Mouse (Mus musculus): ENCODE data around the gene Cep68.

Gene Cep68

DNA sequence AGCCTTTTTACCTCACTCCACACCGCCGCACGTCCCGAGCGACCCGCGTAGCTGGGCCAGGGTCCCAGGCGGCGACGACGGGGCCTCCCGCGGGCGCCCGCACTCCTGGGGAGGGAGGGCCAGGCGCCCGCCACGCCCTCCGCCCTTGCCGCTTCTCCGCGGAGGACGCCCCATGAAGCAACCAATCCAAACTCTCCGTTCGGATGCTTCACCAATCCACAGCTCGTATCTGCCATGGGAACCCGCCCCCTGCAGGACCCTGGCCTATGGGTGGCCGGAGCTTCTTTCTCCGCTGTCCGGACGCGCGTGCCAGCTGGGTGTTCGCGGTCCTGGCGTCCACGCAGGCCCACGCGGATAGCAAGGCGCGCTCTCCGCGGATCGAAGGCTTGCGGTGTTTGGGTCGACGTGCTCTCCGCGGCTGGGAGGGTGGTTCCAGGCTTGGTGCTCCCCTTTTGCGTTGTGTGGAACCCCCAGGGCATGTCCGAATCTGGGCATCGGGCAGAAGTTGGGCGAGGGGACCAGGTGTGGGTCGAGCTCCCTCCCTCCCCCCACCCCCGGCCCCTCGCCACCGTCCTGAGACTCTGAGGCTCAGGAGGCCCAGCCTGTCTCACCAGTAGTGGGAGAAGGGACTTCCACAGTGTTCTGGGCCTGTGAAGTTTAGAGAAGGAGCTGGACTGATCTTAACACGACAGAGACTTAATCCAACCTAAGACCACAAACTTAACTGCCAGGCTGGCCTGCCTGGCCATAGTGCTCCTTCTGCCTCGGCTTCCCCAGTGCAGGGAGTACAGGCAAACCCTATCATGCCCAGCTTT lies at the start of gene Cep68:
Gene Cep68 (minus strand): TSS at position 134 of the 815 bp plus-strand sequence.
- CTCF ChIA-PET = interaction anchor here (0.6 to 0.9 kb wide), 2 partner anchors 35 to 53 kb away, joined by 4 to 8 read pairs; no protein-coding TSS in a partner anchor

DNA sequence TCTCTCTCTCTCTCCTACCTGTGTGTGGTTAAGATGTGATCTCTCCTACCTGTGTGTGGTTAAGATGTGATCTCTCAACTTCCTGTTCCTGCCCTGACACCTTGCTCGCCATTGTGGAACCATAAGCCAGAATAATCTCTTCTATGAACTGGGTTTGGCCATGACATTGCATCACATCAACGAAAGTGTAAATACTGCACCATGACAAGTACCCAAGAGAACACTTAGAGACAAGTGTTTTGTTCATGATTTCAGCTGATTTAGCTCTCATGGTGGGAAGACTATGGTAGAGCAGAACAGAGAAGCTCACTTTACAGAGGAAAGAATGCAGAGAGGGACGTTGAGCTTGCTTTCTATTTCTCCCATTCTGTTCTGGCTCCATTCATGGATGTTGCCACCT lies 35.2 kb upstream of the Cep68 start:
- CTCF ChIA-PET = no interaction called here

DNA sequence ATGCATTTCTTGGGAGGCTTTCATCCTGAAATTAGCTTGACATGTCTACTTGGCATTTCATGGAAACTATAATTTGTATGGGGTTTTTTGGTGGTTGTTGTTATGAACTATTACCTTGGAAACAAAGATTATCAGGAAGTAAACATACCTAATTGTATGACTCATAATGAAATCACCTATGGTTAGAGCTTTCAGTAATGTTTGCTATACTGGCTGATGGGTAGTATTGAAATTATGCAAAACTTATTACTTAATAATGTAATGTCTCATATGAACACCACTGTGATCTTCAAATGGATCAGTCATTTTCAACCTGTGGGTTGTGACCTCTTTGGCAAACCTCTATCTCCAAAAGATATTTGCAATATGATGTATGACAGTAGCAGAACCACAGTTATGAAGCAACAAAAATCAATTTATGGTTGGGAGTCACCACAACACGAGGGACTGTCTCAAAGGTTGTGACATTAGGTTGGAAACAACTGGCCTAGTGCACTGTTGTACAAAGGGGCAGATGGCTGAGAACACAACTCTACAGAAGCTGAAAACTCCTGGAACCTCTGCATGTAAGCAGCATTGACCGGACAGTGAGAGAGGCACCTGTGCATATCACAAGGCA lies 33.5 kb upstream of the Cep68 start:
- CTCF ChIA-PET = no interaction called here

DNA sequence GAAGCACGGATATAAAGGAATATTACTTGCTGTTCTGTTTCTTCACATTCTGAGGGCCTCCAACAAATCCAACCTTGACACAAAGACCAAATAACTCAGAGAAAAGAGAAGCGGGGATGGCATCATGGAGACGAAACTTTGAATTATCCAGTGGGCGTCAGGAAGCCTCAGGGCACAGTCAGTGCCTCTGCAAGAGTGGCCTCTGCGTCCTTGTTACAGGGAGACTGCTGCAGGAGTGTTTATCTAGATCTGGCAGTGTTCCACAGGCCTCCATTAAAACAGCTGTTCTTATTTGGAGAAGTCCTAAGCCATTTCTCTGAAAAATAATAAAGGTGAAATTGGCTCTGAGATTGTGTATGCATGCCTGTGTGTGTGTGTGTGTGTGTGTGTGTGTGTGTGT lies 31.8 kb upstream of the Cep68 start:
- CTCF ChIA-PET = no interaction called here

DNA sequence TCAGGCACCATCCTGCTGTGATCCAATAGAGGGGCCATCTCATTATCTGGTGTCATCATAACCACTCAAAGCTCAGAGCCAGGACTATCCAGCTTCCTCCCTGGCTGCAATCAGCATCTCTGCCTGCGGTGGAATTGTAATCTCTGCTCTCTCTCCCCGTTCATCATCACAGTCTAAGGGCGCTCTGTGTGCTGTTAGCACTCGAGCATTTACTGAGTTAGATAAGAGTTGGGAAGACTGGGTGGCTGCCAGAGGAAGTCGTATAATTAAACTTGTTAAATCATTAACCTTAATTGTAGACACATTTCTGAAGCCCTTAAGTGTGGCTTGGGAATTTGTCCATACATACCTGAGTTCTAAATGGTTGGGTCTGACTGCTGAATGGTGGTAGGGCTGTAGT lies 29.5 kb upstream of the Cep68 start:
- CTCF ChIA-PET = no interaction called here

DNA sequence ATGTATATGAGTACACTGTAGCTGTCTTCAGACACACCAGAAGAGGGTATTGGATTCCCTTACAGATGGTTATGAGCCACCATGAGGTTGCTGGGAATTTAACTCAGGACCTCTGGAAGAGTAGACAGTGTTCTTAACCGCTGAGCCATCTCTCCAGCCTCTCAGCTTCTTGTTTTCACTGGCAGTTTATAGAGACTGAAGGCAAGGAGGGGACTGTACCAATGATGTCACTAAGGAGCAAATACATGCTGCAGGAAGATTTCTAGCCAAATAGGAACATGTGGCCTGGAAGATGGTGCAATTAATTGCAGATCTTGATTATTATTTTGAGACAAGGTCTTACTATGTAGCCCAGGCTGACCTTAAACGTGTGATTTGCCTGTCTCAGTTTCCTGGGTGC lies 27.9 kb upstream of the Cep68 start:
- CTCF ChIA-PET = interaction anchor here (0.6 kb wide), 1 partner anchor 56 kb away, joined by 15 read pairs; no protein-coding TSS in a partner anchor

DNA sequence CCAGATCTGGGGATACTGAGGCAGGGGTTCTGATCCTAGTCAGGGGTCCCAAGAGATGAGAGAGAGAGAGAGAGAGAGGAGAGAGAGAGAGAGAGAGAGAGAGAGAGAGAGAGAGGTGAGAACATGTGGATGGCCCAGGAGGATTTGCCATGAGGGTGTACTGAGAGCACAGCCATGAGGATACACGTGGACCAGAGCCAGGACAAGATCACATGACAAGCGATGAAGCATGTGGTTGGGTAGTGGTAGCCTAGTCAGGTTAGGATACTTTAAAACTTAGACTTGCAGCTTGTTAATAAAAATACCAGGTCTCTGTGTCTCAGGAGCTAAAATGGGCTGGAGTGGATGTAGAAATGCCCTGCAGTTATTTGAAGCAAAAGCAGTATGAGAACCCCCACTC lies 26.7 kb upstream of the Cep68 start:
- CTCF ChIA-PET = interaction anchor here (0.6 kb wide), 1 partner anchor 10 kb away, joined by 3 read pairs; no protein-coding TSS in a partner anchor

DNA sequence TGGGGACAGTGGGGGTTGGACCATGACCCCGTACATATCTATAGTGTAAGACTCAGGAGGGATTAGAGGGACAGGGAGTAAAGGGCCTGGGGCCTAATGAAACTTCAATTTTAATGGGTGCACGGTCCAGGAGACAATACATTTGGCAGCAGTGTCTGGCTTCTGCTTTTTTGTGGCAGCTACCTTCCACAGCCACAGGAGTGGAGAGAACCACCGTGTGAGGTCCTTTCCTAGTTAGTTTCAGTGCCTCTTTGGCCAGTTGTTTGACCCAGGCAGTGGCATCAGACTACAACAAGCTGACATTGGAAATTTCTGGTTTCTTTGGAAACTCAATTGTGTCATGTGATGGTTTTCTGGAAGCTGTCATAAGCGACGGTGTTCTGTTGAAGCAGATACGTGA lies 20.7 kb upstream of the Cep68 start:
- CTCF ChIA-PET = interaction anchor here (0.6 to 0.7 kb wide), 2 partner anchors 11 to 396 kb away, joined by 3 to 4 read pairs; no protein-coding TSS in a partner anchor

DNA sequence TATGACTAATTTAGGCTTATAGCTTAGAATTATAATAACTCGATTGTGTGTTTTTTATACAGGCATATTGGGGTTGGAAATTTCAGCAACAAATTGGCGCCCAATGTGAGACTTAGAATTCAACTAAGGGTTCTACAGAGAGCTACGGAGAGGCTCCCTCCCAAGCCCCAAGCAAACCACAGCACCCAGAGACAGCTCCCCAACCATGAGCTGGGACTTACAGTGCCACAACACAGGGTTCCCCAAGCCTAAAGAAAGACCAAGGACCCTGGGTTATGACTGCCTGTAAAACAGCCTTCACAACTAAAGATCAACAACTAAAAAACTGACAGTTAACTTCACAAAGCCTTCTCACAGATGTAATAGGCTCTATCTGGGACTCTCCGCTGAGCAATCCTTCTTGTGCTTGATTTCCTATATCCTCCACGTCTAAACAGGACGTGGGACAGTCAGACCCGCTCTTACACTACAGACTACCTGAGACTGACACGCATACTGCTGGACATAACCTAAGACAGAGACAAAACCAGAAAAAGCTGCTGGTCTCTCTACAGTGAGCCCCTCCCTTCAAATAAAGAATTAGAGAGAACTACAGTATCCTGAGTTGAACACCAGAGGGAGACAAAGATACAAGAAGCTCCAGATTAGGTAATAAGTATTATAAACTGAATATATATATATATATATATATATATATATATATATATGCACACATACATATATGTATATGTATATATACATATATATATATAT lies 13.6 kb upstream of the Cep68 start:
- CTCF ChIA-PET = no interaction called here

DNA sequence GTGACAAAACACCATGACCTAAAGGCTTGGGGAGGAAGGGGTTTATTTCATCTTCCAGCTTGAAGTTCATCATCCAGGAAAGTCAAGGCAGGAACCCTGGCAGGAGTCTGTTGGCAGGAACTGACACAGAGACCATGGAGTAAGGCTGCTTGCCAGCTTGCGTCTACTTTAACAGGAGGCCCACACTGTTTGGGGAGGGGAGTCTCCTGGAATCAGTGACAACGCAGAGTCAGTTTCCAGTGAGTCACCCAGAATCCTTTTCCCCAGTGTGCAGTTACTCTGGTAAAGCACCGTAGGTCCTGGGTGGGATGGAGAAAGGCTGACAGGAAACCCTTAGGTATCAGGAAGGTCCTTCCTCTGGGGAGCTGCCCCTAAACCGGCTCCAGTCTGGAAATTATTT lies 5.6 kb upstream of the Cep68 start:
- CTCF ChIA-PET = no interaction called here

DNA sequence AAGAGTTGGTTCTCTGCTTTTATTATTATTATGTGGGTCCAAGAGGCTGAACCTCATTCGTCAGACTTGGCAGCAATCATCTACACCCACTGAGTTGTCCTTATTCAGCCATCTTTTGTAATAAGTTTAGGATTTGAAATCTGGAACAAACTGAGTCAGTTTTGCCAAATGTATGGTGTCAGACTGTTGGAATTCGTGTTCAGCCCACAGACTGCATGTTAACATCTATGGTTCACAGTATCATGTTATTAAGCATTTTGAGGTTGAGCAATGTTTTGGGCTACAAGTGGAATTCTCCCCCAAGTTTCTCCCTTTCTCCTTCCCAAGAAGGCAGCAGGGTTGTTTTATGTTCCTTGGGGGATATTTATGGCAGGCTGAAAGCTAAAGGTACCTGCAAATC lies 3.9 kb upstream of the Cep68 start:
- CTCF ChIA-PET = no interaction called here

DNA sequence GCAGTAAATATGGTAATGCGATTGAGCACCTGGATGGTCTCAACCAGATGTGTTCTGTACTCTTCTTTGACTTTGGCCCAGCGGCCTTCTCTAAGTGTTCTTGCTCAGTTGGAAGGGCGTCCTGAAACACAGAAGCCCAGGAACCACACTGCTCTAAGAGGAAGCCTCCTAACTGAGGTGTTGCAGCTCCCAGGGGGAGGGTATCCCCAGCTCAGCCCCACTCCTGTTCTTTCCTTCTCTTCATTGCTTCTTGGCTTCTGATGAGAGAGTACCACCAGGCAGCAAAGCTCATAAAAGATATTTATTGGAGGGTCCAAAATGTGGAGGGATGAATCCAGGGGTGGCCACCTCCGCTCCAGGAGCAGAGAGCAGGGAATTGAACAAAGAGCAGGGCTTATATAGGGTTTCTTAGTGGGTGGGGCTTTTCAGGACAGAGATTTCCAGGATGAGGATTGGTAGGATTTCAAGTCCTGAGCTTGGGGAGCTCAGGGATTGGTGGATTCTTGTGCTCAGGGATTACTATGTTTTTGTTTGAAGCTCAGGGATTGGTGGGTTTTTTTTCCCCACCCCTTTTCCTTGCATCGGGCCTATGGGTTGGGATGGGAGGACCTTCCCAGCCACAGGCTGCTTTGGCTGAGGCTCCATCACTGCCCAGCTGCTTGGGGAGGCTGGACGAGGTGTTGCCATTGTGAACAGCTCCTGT lies 1.4 kb upstream of the Cep68 start:
- CTCF ChIA-PET = interaction anchor here (0.6 kb wide), 1 partner anchor 27 kb away, joined by 21 read pairs; no protein-coding TSS in a partner anchor

DNA sequence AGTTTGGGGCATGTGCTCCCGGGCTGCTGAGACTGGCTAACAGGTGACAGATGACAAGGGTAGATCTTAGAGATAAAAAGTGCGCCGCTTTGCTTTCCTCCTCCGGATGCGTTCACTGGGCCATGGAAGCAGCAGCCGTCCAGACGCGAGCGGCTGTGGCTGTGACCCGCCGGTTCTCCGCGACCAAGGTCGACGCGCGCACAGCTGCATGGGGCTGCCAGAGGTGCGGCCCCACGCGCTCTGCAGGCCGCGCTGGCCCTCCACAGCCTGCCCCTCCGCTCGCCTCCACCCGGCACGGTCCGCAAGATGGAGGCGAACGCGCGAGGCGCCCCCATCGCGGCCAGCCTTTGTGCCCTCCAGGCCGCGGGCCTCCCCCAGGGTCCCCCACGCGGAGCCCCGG lies 389 bp downstream of the Cep68 start:
- CTCF ChIA-PET = no interaction called here

DNA sequence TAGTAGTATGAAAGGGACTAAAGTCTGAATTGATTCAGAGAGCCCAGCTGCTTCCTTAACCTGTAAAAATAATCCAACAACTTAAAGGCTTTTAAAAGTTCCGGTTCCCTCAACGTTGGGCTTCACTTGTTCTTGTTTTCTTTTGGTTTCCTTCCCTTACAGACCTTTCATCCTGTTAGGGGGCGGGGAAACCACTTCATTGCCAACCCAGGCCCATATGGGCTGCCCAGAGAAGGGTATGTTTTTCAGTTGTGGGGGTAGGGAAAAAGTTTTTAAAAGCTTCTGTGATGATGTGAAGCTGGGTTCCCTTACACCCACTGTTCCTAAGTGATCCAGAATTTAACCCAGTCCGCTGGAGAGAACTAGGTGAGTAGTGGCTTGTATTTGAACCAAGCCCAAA lies 952 bp downstream of the Cep68 start:
- CTCF ChIA-PET = interaction anchor here (0.5 kb wide), 1 partner anchor 384 kb away, joined by 8 read pairs; no protein-coding TSS in a partner anchor

DNA sequence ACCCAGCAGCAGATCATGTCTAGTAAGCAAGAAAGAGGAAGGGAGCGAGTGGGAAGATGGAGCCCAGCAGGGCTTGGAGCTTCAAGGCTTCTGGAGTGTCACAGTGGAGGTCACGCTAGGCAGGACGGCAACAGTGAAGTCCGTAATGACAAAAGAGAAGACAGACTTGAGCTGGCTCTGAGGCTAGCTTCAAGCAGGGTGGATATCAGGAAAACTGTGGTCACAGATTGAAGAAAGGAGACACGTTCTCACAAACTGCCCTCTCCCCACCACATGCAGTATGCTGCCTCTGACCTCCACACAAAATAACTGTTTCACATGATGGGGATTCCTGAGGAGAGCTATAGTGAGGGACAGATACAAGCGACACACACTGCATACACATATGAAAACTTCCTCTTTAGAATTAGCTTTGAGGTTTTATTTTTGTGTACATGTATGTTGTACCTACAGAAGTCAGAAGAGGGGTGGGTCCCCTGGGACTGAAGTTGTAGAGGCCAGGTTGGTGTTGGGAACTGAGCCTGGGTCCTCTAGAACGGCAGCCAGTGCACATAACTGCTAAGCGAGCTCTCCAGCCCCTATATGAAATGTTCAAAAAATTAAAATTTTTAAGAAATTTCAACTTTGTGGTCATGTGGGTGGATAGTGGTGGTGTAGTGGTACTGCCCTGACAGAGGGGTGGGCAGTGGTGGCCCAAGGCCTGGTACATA lies 1.9 kb downstream of the Cep68 start:
- CTCF ChIA-PET = no interaction called here

DNA sequence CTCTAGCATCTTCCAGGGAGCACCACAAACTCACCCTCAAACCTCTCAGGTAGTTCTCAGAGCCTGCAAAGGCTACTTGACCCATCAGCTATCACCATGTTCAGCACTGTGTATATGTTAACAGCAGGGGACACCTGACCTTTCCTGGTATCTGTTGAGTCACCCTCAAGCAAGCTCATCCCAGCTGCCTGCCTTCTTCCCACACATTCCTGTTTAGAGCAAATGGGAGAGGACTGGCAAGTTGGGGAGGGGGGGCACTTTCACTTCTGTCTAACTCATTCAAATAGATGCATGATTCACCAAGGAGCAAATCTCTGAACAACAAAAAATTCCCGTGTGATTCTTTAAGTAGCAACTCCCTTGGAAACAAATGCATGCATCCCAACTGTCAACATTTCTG lies 2.6 kb downstream of the Cep68 start:
- CTCF ChIA-PET = no interaction called here

DNA sequence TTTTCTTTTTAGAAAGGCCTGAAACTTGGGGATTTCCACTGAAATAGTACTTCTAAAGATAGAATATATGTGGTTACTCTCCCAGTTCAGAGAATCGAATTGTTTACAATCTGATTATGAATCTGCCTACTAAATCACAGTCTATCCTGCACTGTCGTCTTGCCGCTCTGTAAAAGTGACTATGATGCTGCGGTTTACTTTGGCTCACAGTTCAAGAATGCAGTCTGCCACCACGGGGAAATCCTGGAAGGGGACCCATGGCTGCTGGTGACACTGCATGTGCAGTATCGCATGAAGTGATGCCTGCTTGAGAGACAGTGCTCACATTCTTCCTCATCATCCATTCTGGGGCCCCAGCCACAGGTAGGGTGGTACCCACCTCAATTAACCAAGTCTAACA lies 3.9 kb downstream of the Cep68 start:
- CTCF ChIA-PET = no interaction called here

DNA sequence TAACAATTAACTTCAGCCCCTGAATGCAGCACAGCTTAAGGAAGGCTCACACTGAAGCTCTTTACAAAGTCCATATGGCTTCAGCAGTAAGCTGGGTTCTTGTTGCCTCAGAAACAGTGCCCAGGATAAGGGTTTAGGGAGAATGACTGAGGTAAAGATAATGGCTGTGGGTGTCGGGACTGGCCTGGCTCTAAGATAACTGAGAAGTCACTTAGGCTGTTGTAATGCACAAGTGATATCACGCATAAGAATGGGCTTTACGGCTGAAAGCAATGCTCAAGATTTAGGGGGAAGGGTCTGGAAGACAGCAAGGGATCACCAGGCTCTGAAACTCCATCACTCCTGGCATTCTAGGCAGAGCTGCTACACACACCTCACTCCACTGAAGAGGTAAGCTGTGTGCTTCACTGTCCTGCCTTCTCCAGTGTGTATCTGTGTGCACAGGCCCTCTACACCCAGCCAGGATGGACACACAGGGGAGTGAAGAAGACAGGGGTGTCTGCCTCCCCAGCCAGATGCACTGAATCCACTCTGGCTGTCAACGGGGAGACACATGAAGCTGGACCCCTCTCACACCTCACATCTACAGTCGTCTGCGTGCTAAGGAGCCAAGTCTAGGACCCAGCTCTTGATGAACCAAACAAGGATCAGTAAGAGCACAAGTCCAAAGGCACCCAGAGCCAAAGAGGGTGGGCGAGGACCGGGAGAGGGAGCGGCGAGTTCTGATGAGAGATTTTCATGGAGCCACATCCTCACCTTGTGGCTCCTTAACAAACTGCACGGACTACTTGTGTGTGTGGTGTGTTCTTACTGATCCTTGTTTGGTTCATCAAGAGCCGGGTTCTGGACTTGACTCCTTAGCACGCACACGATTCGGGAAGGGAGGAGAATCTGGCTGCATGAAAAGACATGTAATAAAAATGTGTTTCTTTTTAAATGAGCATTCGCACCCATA lies 4.6 kb downstream of the Cep68 start:
- CTCF ChIA-PET = interaction anchor here (0.6 kb wide), 2 partner anchors 53 to 798 kb away, joined by 3 to 6 read pairs; no protein-coding TSS in a partner anchor

DNA sequence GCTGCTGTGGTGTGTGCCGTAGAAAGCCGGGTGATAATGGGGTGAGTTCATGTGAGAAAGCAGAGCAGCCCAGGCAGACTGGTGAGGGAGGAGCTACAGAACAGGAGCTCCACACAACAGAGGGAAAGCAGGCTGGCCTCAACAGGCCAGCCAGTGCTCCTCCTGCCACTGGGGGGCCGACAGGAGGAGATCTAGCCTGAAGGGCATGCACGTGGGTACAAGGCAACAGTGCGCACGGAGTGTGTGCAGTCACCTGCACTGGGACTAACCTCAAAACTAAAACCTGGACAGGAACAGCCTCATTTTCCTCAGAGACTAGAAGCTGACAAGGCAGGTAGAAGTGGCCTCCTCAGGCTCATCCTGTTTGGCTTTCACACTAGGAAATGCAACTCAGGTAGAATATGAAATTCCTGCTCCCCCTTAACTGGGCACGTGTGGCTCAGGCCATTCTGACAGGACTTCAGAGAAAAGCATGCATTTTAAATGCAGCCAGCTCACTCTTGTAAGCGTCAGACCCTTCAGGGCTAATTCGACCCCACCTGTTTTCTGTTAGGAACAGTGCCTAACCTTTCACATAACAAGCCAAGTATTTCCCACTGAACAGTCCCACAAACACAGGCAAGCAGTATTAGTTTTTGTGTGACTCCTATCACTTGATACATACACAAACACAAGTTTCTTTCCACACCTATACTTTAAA lies 5.9 kb downstream of the Cep68 start:
- CTCF ChIA-PET = interaction anchor here (0.6 kb wide), 1 partner anchor 799 kb away, joined by 6 read pairs; no protein-coding TSS in a partner anchor
